Mouse (Mus musculus) megakaryocyte, embryonic 14.5 days (primary cell): Measurements from ENCODE around the gene Miga2. TPM values are rescaled to one million over a fixed set of nuclear protein-coding genes. Genes with fewer than 3 reads are reported as not detected.

Source experiments
- H3K27me3 ChIP-seq: replicated peaks from 2 replicates; pipeline ENCODE3; 2012; ENCODE audit warnings: inconsistent platforms
- H3K36me3 ChIP-seq: replicated peaks from 2 replicates; pipeline ENCODE3; 2012; ENCODE audit warnings: low read length, inconsistent platforms, mixed read lengths
- H3K4me1 ChIP-seq: 2 replicates; pipeline ENCODE4 v1.6.1; 2012; ENCODE audit warnings: inconsistent platforms
- H3K4me3 ChIP-seq: replicated peaks from 2 replicates; pipeline ENCODE3; 2012; ENCODE audit warnings: moderate library complexity, mild to moderate bottlenecking, inconsistent platforms
- H3K9me3 ChIP-seq: 2 replicates; pipeline ENCODE4 v1.6.1; 2012; ENCODE audit warnings: inconsistent platforms
- FLI1 ChIP-seq: IDR thresholded peaks from 2 replicates; pipeline ENCODE4 v1.6.1; 2012; ENCODE audit warnings: low read length, inconsistent platforms, mixed read lengths
- GATA1 ChIP-seq: IDR thresholded peaks from 3 replicates; pipeline ENCODE4 v1.6.1; 2012; ENCODE audit warnings: mixed read lengths, low read length, inconsistent platforms, borderline replicate concordance
- polyA plus RNA-seq: library from polyadenylated mRNA; stranded (reverse); fragments of >175 nt; gene quantifications from 2 replicates; pipeline ENCODE4 v1.2.3, GENCODE M21; 2012; ENCODE audit warnings: low replicate concordance; ENCODE audit not compliant: insufficient read depth

Miga2 gene
- polyA plus RNA-seq: 7.8 and 15.0 TPM in 2 replicates

- no peak for TF ChIP-seq FLI1
- TF ChIP-seq GATA1: no peak
- H3K9me3 ChIP-seq: no peaks in the 10 kb centered on the region
- no peaks in the 10 kb centered on the region for H3K27me3 ChIP-seq
- peak within 1 kb of the TSS; percentile 97 for H3K4me3 ChIP-seq
- H3K4me1 ChIP-seq: peaks cover 52% of the 10 kb centered on the region
- peaks cover 24% of the 10 kb centered on the region for H3K36me3 ChIP-seq
Observed at GRCm38 (mm10) chr2:30363773-30364650, at the start of gene Miga2. Miga2 (plus strand) TSS chr2:30364233.

- Histone ChIP-seq H3K4me3 (no peak overlapping the region), H3K9me3 (no peaks in the 10 kb centered on the region), H3K4me1 (peaks cover 13% of the 10 kb centered on the region), H3K36me3 (peaks cover 89% of the 10 kb centered on the region), H3K27me3 (no peaks in the 10 kb centered on the region)
- TF ChIP-seq FLI1 (no peak), GATA1 (no peak)
Observed at GRCm38 (mm10) chr2:30316136-30316535, 47.9 kb upstream of the Miga2 start.

GRCm38 (mm10) chr2:30316955-30317354, 47.1 kb upstream of the Miga2 start:
- H3K36me3 ChIP-seq: peaks cover 91% of the 10 kb centered on the region
- no peaks in the 10 kb centered on the region for H3K9me3 ChIP-seq
- no peaks in the 10 kb centered on the region for H3K27me3 ChIP-seq
- TF ChIP-seq FLI1 (no peak), GATA1 (no peak)
- no peak overlapping the region for H3K4me3 ChIP-seq
- H3K4me1 ChIP-seq: peaks cover 13% of the 10 kb centered on the region

GRCm38 (mm10) chr2:30319260-30319659, 44.8 kb upstream of the Miga2 start:
- no peaks in the 10 kb centered on the region for H3K9me3 ChIP-seq
- TF ChIP-seq FLI1 (no peak), GATA1 (no peak)
- H3K4me1 ChIP-seq: peaks cover 13% of the 10 kb centered on the region
- H3K27me3 ChIP-seq: no peaks in the 10 kb centered on the region
- no peak overlapping the region for H3K4me3 ChIP-seq
- peaks cover 92% of the 10 kb centered on the region for H3K36me3 ChIP-seq

GRCm38 (mm10) chr2:30323111-30323510, 40.9 kb upstream of the Miga2 start:
- Histone ChIP-seq H3K27me3 (no peaks in the 10 kb centered on the region), H3K36me3 (peaks cover 93% of the 10 kb centered on the region), H3K4me1 (peaks cover 7% of the 10 kb centered on the region), H3K9me3 (no peaks in the 10 kb centered on the region), H3K4me3 (no peak overlapping the region)
- TF ChIP-seq FLI1 (no peak), GATA1 (no peak)

GRCm38 (mm10) chr2:30325296-30325695, 38.7 kb upstream of the Miga2 start:
- TF ChIP-seq GATA1 (no peak), FLI1 (no peak)
- no peaks in the 10 kb centered on the region for H3K4me1 ChIP-seq
- peaks cover 99% of the 10 kb centered on the region for H3K36me3 ChIP-seq
- H3K9me3 ChIP-seq: no peaks in the 10 kb centered on the region
- H3K4me3 ChIP-seq: no peak overlapping the region
- no peaks in the 10 kb centered on the region for H3K27me3 ChIP-seq

- Histone ChIP-seq H3K27me3 (no peaks in the 10 kb centered on the region), H3K36me3 (peaks cover 99% of the 10 kb centered on the region), H3K4me3 (no peak overlapping the region), H3K9me3 (no peaks in the 10 kb centered on the region), H3K4me1 (no peaks in the 10 kb centered on the region)
- TF ChIP-seq GATA1 (no peak), FLI1 (no peak)
Observed at GRCm38 (mm10) chr2:30327276-30327675, 36.8 kb upstream of the Miga2 start.

GRCm38 (mm10) chr2:30328791-30329190, 35.2 kb upstream of the Miga2 start:
- TF ChIP-seq GATA1: no peak
- no peak for TF ChIP-seq FLI1

GRCm38 (mm10) chr2:30335324-30335723, 28.7 kb upstream of the Miga2 start:
- Histone ChIP-seq H3K9me3 (no peaks in the 10 kb centered on the region), H3K36me3 (peaks cover 99% of the 10 kb centered on the region), H3K4me1 (peaks cover 3% of the 10 kb centered on the region; the same call in 1 of the 2 replicates), H3K4me3 (no peak overlapping the region), H3K27me3 (no peaks in the 10 kb centered on the region)
- TF ChIP-seq FLI1 (no peak), GATA1 (no peak)

More at GRCm38 (mm10) chr2:30328791-30329190, 35.2 kb upstream of the Miga2 start:
- H3K36me3 ChIP-seq: peaks cover 99% of the 10 kb centered on the region
- no peaks in the 10 kb centered on the region for H3K4me1 ChIP-seq
- no peak overlapping the region for H3K4me3 ChIP-seq
- no peaks in the 10 kb centered on the region for H3K27me3 ChIP-seq
- no peaks in the 10 kb centered on the region for H3K9me3 ChIP-seq

- TF ChIP-seq FLI1: no peak
- TF ChIP-seq GATA1: no peak
- Histone ChIP-seq H3K4me3 (no peak overlapping the region), H3K9me3 (no peaks in the 10 kb centered on the region), H3K4me1 (peaks cover 3% of the 10 kb centered on the region; the same call in 1 of the 2 replicates), H3K36me3 (peaks cover 99% of the 10 kb centered on the region), H3K27me3 (no peaks in the 10 kb centered on the region)
Observed at GRCm38 (mm10) chr2:30336174-30336915, 27.7 kb upstream of the Miga2 start.
